Mouse (Mus musculus) megakaryocyte progenitor cell, adult 5-6 weeks (primary cell): ENCODE results near the gene Gm49416. TPM values are rescaled to one million over a fixed set of nuclear protein-coding genes. Genes with fewer than 3 reads are reported as not detected.

Source experiments
- total RNA-seq, 2 experiments: library from RNA; stranded (forward) in 1 of 2; stranded (reverse) in 1 of 2; fragments of 157-497, 149-512 nt in 1 of 2; fragments of 200-1000 nt in 1 of 2; gene quantifications; 2 replicates each; pipeline versions ENCODE4 v1.2.3 to v1.2.4; 2015 to 2017

Gene Gm49416
- total RNA-seq, 2 experiments from 2014 or later, result 1.5 TPM; not detected in 1

Other genes with a start within 250 kb of the Gm49416 start
Only the 30 nearest of the 33 such genes appear.
- gene Slc3a2, start 165.6 kb upstream of the Gm49416 start, total RNA-seq (2015), result 69.3 and 73.0 TPM in 2 replicates
- 84.0 and 87.7 TPM in 2 replicates for gene Slc3a2, start 165.6 kb upstream of the Gm49416 start, total RNA-seq (2017)
- gene Wdr74, start 153.1 kb upstream of the Gm49416 start, total RNA-seq (2015), result 111 and 112 TPM in 2 replicates
- 102 TPM in 2 replicates for gene Wdr74, start 153.1 kb upstream of the Gm49416 start, total RNA-seq (2017)
- gene 1700092M07Rik, start 148.2 kb upstream of the Gm49416 start, total RNA-seq (2015), result 1.2 and 4.4 TPM in 2 replicates
- not detected in 2 replicates for gene 1700092M07Rik, start 148.2 kb upstream of the Gm49416 start, total RNA-seq (2017)
- gene Stx5a, start 147.5 kb upstream of the Gm49416 start, total RNA-seq (2015), result 32.5 and 45.3 TPM in 2 replicates
- 54.1 and 54.8 TPM in 2 replicates for gene Stx5a, start 147.5 kb upstream of the Gm49416 start, total RNA-seq (2017)
- 339 and 367 TPM in 2 replicates for gene Nxf1, start 131.9 kb upstream of the Gm49416 start, total RNA-seq (2015)
- gene Nxf1, start 131.9 kb upstream of the Gm49416 start, total RNA-seq (2017), result 76.5 and 91.9 TPM in 2 replicates
- gene Tmem223, start 117.9 kb upstream of the Gm49416 start, total RNA-seq (2015), result 64.4 and 69.2 TPM in 2 replicates
- 36.2 and 37.0 TPM in 2 replicates for gene Tmem223, start 117.9 kb upstream of the Gm49416 start, total RNA-seq (2017)
- 109 and 124 TPM in 2 replicates for gene Tmem179b, start 114.5 kb upstream of the Gm49416 start, total RNA-seq (2015)
- gene Tmem179b, start 114.5 kb upstream of the Gm49416 start, total RNA-seq (2017), result 73.9 and 87.1 TPM in 2 replicates
- gene Taf6l, start 102.5 kb upstream of the Gm49416 start, total RNA-seq (2015), result 5.8 and 6.4 TPM in 2 replicates
- gene Taf6l, start 102.5 kb upstream of the Gm49416 start, total RNA-seq (2017), result 9.7 and 12.8 TPM in 2 replicates
- gene Polr2g, start 90.3 kb upstream of the Gm49416 start, total RNA-seq (2015), result 142 and 164 TPM in 2 replicates
- gene Polr2g, start 90.3 kb upstream of the Gm49416 start, total RNA-seq (2017), result 68.1 and 83.9 TPM in 2 replicates
- 1.8 and 2.8 TPM in 2 replicates for gene Zbtb3, start 86.4 kb upstream of the Gm49416 start, total RNA-seq (2015)
- 2.1 and 2.4 TPM in 2 replicates for gene Zbtb3, start 86.4 kb upstream of the Gm49416 start, total RNA-seq (2017)
- 29.0 and 31.0 TPM in 2 replicates for gene Ttc9c, start 69.6 kb upstream of the Gm49416 start, total RNA-seq (2015)
- 65.6 and 73.3 TPM in 2 replicates for gene Ttc9c, start 69.6 kb upstream of the Gm49416 start, total RNA-seq (2017)
- 56.7 and 59.5 TPM in 2 replicates for gene Hnrnpul2, start 68.9 kb upstream of the Gm49416 start, total RNA-seq (2015)
- gene Hnrnpul2, start 68.9 kb upstream of the Gm49416 start, total RNA-seq (2017), result 64.7 and 77.8 TPM in 2 replicates
- 0.76 TPM in 1 of 2 replicates, not detected in the other for gene AC129217.1, start 59.2 kb upstream of the Gm49416 start, total RNA-seq (2015)
- not detected in 2 replicates for gene AC129217.1, start 59.2 kb upstream of the Gm49416 start, total RNA-seq (2017)
- gene Bscl2, start 51.5 kb upstream of the Gm49416 start, total RNA-seq (2015), result 58.3 and 63.4 TPM in 2 replicates
- 28.8 and 31.6 TPM in 2 replicates for gene Bscl2, start 51.5 kb upstream of the Gm49416 start, total RNA-seq (2017)
- 0.07 and 0.22 TPM in 2 replicates for gene Gng3, start 49.7 kb upstream of the Gm49416 start, total RNA-seq (2015)
- not detected in 2 replicates for gene Gng3, start 49.7 kb upstream of the Gm49416 start, total RNA-seq (2017)
- not detected in 2 replicates for gene Lrrn4cl, start 38.2 kb upstream of the Gm49416 start, total RNA-seq (2015)
- gene Lrrn4cl, start 38.2 kb upstream of the Gm49416 start, total RNA-seq (2017), result 0.88 TPM in 1 of 2 replicates, not detected in the other
- gene Ubxn1, start 17.4 kb upstream of the Gm49416 start, total RNA-seq (2015), result 60.6 and 77.0 TPM in 2 replicates
- gene Ubxn1, start 17.4 kb upstream of the Gm49416 start, total RNA-seq (2017), result 159 and 168 TPM in 2 replicates
- gene Uqcc3, start 8.0 kb upstream of the Gm49416 start, total RNA-seq (2015), result 44.4 and 46.0 TPM in 2 replicates
- gene Uqcc3, start 8.0 kb upstream of the Gm49416 start, total RNA-seq (2017), result 93.0 and 118 TPM in 2 replicates
- gene Lbhd1, start 5.2 kb upstream of the Gm49416 start, total RNA-seq (2015), result 53.0 and 75.7 TPM in 2 replicates
- 7.5 and 14.3 TPM in 2 replicates for gene Lbhd1, start 5.2 kb upstream of the Gm49416 start, total RNA-seq (2017)
- not detected in 2 replicates for gene Gm49403, start 5.0 kb upstream of the Gm49416 start, total RNA-seq (2015)
- gene Gm49403, start 5.0 kb upstream of the Gm49416 start, total RNA-seq (2017), result not detected in 2 replicates
- gene 1810009A15Rik, start 73 bp upstream of the Gm49416 start, total RNA-seq (2015), result 51.4 and 70.0 TPM in 2 replicates
- 74.3 and 91.0 TPM in 2 replicates for gene 1810009A15Rik, start 73 bp upstream of the Gm49416 start, total RNA-seq (2017)
- 12.9 and 16.8 TPM in 2 replicates for gene Ints5, start 4.1 kb downstream of the Gm49416 start, total RNA-seq (2015)
- 14.1 and 17.7 TPM in 2 replicates for gene Ints5, start 4.1 kb downstream of the Gm49416 start, total RNA-seq (2017)
- 112 and 118 TPM in 2 replicates for gene Ganab, start 9.1 kb downstream of the Gm49416 start, total RNA-seq (2015)
- gene Ganab, start 9.1 kb downstream of the Gm49416 start, total RNA-seq (2017), result 82.3 and 86.0 TPM in 2 replicates
- gene B3gat3, start 31.4 kb downstream of the Gm49416 start, total RNA-seq (2015), result 12.7 and 17.2 TPM in 2 replicates
- gene B3gat3, start 31.4 kb downstream of the Gm49416 start, total RNA-seq (2017), result 20.5 and 21.6 TPM in 2 replicates
- 0.59 and 1.5 TPM in 2 replicates for gene Rom1, start 40.4 kb downstream of the Gm49416 start, total RNA-seq (2015)
- 0.54 and 0.88 TPM in 2 replicates for gene Rom1, start 40.4 kb downstream of the Gm49416 start, total RNA-seq (2017)
- gene Eml3, start 40.6 kb downstream of the Gm49416 start, total RNA-seq (2015), result 12.0 and 14.9 TPM in 2 replicates
- gene Eml3, start 40.6 kb downstream of the Gm49416 start, total RNA-seq (2017), result 20.1 and 36.0 TPM in 2 replicates
- gene Mta2, start 52.9 kb downstream of the Gm49416 start, total RNA-seq (2015), result 57.9 and 63.7 TPM in 2 replicates
- gene Mta2, start 52.9 kb downstream of the Gm49416 start, total RNA-seq (2017), result 124 and 138 TPM in 2 replicates
- gene Tut1, start 64.9 kb downstream of the Gm49416 start, total RNA-seq (2015), result 6.2 and 8.7 TPM in 2 replicates
- gene Tut1, start 64.9 kb downstream of the Gm49416 start, total RNA-seq (2017), result 19.9 and 23.8 TPM in 2 replicates
- gene Eef1g, start 78.1 kb downstream of the Gm49416 start, total RNA-seq (2015), result 1,162 and 1,182 TPM in 2 replicates
- gene Eef1g, start 78.1 kb downstream of the Gm49416 start, total RNA-seq (2017), result 754 and 796 TPM in 2 replicates
- gene Ahnak, start 100.4 kb downstream of the Gm49416 start, total RNA-seq (2015), result 6.5 and 10.6 TPM in 2 replicates
- 11.7 and 17.2 TPM in 2 replicates for gene Ahnak, start 100.4 kb downstream of the Gm49416 start, total RNA-seq (2017)